Mouse (Mus musculus) ES-E14 (cell line): Measurements from ENCODE around the gene Smyd5. TPM values are rescaled to one million over a fixed set of nuclear protein-coding genes. Genes with fewer than 3 reads are reported as not detected.
A peak's percentile ranks its signal among the peaks of the same experiment; 100 is the strongest.

ENCODE experiments used
- DNase-seq: peaks from one replicate; pipeline ENCODE4 v3.0.0-alpha.2; 2013; ENCODE audit warnings: low read depth, low spot score
- H3K27ac ChIP-seq: 2 replicates; pipeline ENCODE4 v1.5.1; 2012; ENCODE audit warnings: low read depth, mild to moderate bottlenecking, low read length, moderate library complexity, mixed read lengths; ENCODE audit not compliant: poor library complexity, insufficient read depth, severe bottlenecking
- H3K36me3 ChIP-seq: 2 replicates; pipeline ENCODE4 v1.6.1; 2012; ENCODE audit warnings: mild to moderate bottlenecking, low read length, moderate library complexity, mixed read lengths; ENCODE audit not compliant: control insufficient read depth, poor library complexity, insufficient read depth, severe bottlenecking
- H3K4me1 ChIP-seq, 2 experiments: fragments of 150-350 bp in 1 of 2; sonication (generic) in 1 of 2; 2 replicates each; pipeline ENCODE4 v1.6.1; 2012; ENCODE audit warnings: low read length in 2 of 2, mild to moderate bottlenecking in 1 of 2, mixed read lengths in 1 of 2; ENCODE audit not compliant: control insufficient read depth in 2 of 2, insufficient read depth in 2 of 2, poor library complexity in 1 of 2
- H3K4me3 ChIP-seq, 2 experiments: fragments of 150-350 bp in 1 of 2; sonication (generic) in 1 of 2; 2 replicates each; pipeline ENCODE4 v1.5.1; 2012; ENCODE audit warnings: low read length in 2 of 2, low read depth in 1 of 2, mild to moderate bottlenecking in 1 of 2, mixed read lengths in 1 of 2; ENCODE audit not compliant: insufficient read depth in 1 of 2, poor library complexity in 1 of 2, severe bottlenecking in 1 of 2
- H3K9ac ChIP-seq: 2 replicates; pipeline ENCODE4 v1.6.1; 2012; ENCODE audit warnings: low read depth, mild to moderate bottlenecking, low read length, mixed read lengths; ENCODE audit not compliant: poor library complexity, insufficient read depth, severe bottlenecking
- H3K9me3 ChIP-seq: fragments of 150-350 bp; sonication (generic); 2 replicates; pipeline ENCODE4 v1.6.1; 2012; ENCODE audit warnings: low read depth, mild to moderate bottlenecking, low read length; ENCODE audit not compliant: control insufficient read depth, insufficient read depth
- CHD2 ChIP-seq: IDR thresholded peaks from 2 replicates; pipeline ENCODE4 v1.6.1; 2014; ENCODE audit warnings: mild to moderate bottlenecking, low read depth, low read length, inconsistent platforms
- HCFC1 ChIP-seq: IDR thresholded peaks from 2 replicates; pipeline ENCODE4 v1.6.1; 2012; ENCODE audit warnings: low read length, inconsistent platforms, borderline replicate concordance; ENCODE audit not compliant: insufficient read depth
- MAFK ChIP-seq: IDR thresholded peaks from 2 replicates; pipeline ENCODE4 v1.6.1; 2014; ENCODE audit warnings: mild to moderate bottlenecking, low read depth, low read length, inconsistent platforms; ENCODE audit not compliant: insufficient read depth
- ZC3H11A ChIP-seq: IDR thresholded peaks from 2 replicates; pipeline ENCODE4 v1.6.1; 2012; ENCODE audit warnings: low read depth, mild to moderate bottlenecking, inconsistent platforms, low read length, borderline replicate concordance
- ZNF384 ChIP-seq: IDR thresholded peaks from 2 replicates; pipeline ENCODE4 v1.6.1; 2012; ENCODE audit warnings: low read depth, low read length, inconsistent platforms
- in situ Hi-C, 2 experiments: fragments of 600-800 bp; cut with MboI; formaldehyde crosslinking; loops; one replicate each; pipeline ENCODE4 v1.15.1; 2025; ENCODE audit warnings: low sequenced_read_pairs in 2 of 2, inconsistent platforms in 1 of 2; ENCODE audit not compliant: unreplicated experiment in 2 of 2
- total RNA-seq: library from RNA; depleted of rRNA; stranded (reverse); fragments of 300-350 nt; gene quantifications from 2 replicates; pipeline ENCODE4 v1.2.3, GENCODE M21; 2012

The Smyd5 gene
- total RNA-seq, 1 experiment = 94.1 TPM

- Histone ChIP-seq H3K4me1 (peaks cover 2 to 3% of the 10 kb centered on the region in 2 experiments; a peak in 3 of 4 replicates), H3K27ac (no peak overlapping the region; the same call in 1 of the 2 replicates)
- TF ChIP-seq CHD2 (no peak), MAFK (no peak), HCFC1 (no peak), ZNF384 (no peak), ZC3H11A (no peak)
Measured at GRCm38 (mm10) chr6:85431274-85431841, 431 bp upstream of the Smyd5 start.

DNA sequence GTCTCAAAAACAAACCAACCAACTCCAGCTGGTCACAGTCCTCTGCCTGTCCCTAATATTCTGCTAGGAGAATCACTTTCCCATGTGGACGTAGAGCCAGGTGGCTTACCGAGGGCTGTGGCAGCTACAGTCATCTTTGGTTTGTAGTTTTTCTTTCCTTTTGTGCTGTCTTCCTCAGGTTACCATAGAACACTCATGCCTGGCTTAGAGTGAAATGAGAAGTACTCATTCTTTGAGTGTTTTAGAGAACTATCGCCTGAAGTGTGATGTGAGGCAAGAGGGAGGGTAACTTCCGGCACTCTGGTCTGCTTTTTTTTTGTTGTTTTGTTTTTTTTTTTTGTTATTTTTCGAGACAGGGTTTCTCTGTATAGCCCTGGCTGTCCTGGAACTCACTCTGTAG is 2.1 kb downstream of the Smyd5 start:
- TF ChIP-seq CHD2 (no peak), HCFC1 (no peak), ZC3H11A (no peak), MAFK (no peak), ZNF384 (no peak)
- Histone ChIP-seq H3K4me3 (no peak overlapping the region), H3K9ac (no peak overlapping the region), H3K36me3 (peaks cover 10% of the 10 kb centered on the region), H3K27ac (no peak overlapping the region), H3K9me3 (no peaks in the 10 kb centered on the region), H3K4me1 (peaks cover 2 to 3% of the 10 kb centered on the region in 2 experiments; a peak in 3 of 4 replicates)
- no peak for DNase-seq
- in situ Hi-C loops = no loop called here

More at GRCm38 (mm10) chr6:85431274-85431841, 431 bp upstream of the Smyd5 start:
- Histone ChIP-seq H3K36me3 (no peaks in the 10 kb centered on the region), H3K9ac (no peak overlapping the region), H3K4me3 (peak overlapping the region; percentile 91 to 99; a peak in 3 of 4 replicates), H3K9me3 (no peaks in the 10 kb centered on the region)
- DNase-seq = no peak
- in situ Hi-C loops = no loop called here

- no peaks in the 10 kb centered on the region for H3K9me3 ChIP-seq
- no peak for DNase-seq
- in situ Hi-C loops = no loop called here
- no peak overlapping the region for H3K4me3 ChIP-seq
- peaks cover 31% of the 10 kb centered on the region for H3K36me3 ChIP-seq
- H3K27ac ChIP-seq = no peak overlapping the region
- H3K9ac ChIP-seq = no peak overlapping the region
- peaks cover 3 to 4% of the 10 kb centered on the region in 2 experiments; a peak in 3 of 4 replicates for H3K4me1 ChIP-seq
- TF ChIP-seq ZNF384 (no peak), ZC3H11A (no peak), CHD2 (no peak), MAFK (no peak), HCFC1 (no peak)
Measured at GRCm38 (mm10) chr6:85436204-85436603, 4.4 kb downstream of the Smyd5 start.

DNA sequence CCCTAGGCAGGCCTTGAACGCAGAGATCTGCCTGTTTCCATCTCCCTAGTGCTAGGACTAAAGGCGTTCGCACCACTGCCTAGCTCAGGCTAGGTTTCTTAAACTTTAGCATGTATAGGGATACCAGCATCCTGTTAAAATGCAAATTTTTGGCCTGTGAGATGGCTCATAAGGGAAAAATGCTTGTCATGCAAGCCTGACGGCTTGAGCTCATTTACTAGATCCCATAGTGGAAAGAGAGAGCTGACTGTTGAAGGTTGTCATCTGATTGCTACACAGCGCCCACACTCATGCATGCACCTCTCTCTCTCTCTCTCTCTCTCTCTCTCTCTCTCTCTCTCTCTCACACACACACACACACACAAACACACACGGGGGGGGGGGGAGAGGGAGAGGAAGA is 4.8 kb downstream of the Smyd5 start:
- Histone ChIP-seq H3K27ac (no peak overlapping the region), H3K4me1 (peaks cover 0 to 4% of the 10 kb centered on the region in 2 experiments; a peak in 2 of 4 replicates), H3K4me3 (no peak overlapping the region), H3K9ac (no peak overlapping the region), H3K36me3 (peaks cover 36% of the 10 kb centered on the region), H3K9me3 (no peaks in the 10 kb centered on the region)
- no peak for TF ChIP-seq HCFC1
- DNase-seq = no peak
- in situ Hi-C loops = no loop called here

- Histone ChIP-seq H3K27ac (no peak overlapping the region), H3K4me1 (peaks cover 0 to 2% of the 10 kb centered on the region in 2 experiments; a peak in 1 of 4 replicates), H3K9me3 (no peaks in the 10 kb centered on the region), H3K36me3 (peaks cover 64% of the 10 kb centered on the region), H3K4me3 (no peak overlapping the region), H3K9ac (no peak overlapping the region)
- no peak for DNase-seq
- in situ Hi-C loops = no loop called here
- TF ChIP-seq ZC3H11A (no peak), CHD2 (no peak), ZNF384 (no peak), MAFK (no peak), HCFC1 (no peak)
Measured at GRCm38 (mm10) chr6:85441142-85441541, 9.4 kb downstream of the Smyd5 start.
